Mouse (Mus musculus) lung, embryonic 14.5 days (tissue): ENCODE data around the gene 2310011J03Rik. TPM values are rescaled to one million over a fixed set of nuclear protein-coding genes. Genes with fewer than 3 reads are reported as not detected.

Experiments used
- ATAC-seq: fragments of 200-750 bp; cut with Nextera tagmentation; 2 replicates; pipeline ENCODE4 v1.8.0; 2017; ENCODE audit warnings: mild to moderate bottlenecking, moderate TSS enrichment, moderate library complexity; ENCODE audit not compliant: insufficient read depth
- DNase-seq: peaks from one replicate; pipeline ENCODE4 v3.0.0-alpha.2; 2015
- H3K27ac ChIP-seq: fragments of 300-500 bp; sonication (generic); 2 replicates; pipeline ENCODE4 v1.5.1; 2014; ENCODE audit warnings: low read depth, mild to moderate bottlenecking, moderate library complexity
- H3K27me3 ChIP-seq: fragments of 300-500 bp; sonication (generic); 2 replicates; pipeline ENCODE4 v1.6.1; 2014; ENCODE audit warnings: low read length, control low read depth; ENCODE audit not compliant: insufficient read depth
- H3K36me3 ChIP-seq: fragments of 300-500 bp; sonication (generic); 2 replicates; pipeline ENCODE4 v1.6.1; 2014; ENCODE audit warnings: control low read depth; ENCODE audit not compliant: insufficient read depth
- H3K4me1 ChIP-seq: fragments of 300-500 bp; sonication (generic); 2 replicates; pipeline ENCODE4 v1.6.1; 2014; ENCODE audit warnings: antibody characterized with exemption, control low read depth; ENCODE audit not compliant: insufficient read depth
- H3K4me2 ChIP-seq: fragments of 300-500 bp; sonication (generic); 2 replicates; pipeline ENCODE4 v1.6.1; 2014; ENCODE audit warnings: mild to moderate bottlenecking
- H3K4me3 ChIP-seq: fragments of 300-500 bp; sonication (generic); 2 replicates; pipeline ENCODE4 v1.5.1; 2014; ENCODE audit warnings: low read depth, low read length
- H3K9ac ChIP-seq: fragments of 300-500 bp; sonication (generic); 2 replicates; pipeline ENCODE4 v1.6.1; 2014
- H3K9me3 ChIP-seq: fragments of 300-500 bp; sonication (generic); 2 replicates; pipeline ENCODE4 v1.6.1; 2016; ENCODE audit warnings: low read depth, low read length, control low read depth
- CTCF ChIP-seq: IDR thresholded peaks from 2 replicates; pipeline ENCODE4 v1.5.1; 2016; ENCODE audit warnings: antibody characterized with exemption, low read depth
- WGBS: fragments of 180-500 bp; shearing (Covaris S2); extraction: QIAGEN DNeasy Blood & Tissue Kit; methylation state at CpG from one replicate; pipeline ENCODE4 v1.1.7; 2014; 5-methylcytosine and 5-hydroxymethylcytosine counted together
- polyA plus RNA-seq: library from polyadenylated mRNA; unstranded; fragments of >200 nt; fragmentation: Nextera tagmentation; extraction: Ambion mirVana; gene quantifications from 2 replicates; pipeline ENCODE4 v1.2.1, GENCODE M21; 2014

2310011J03Rik gene
- polyA plus RNA-seq, result 41.7 and 41.8 TPM in 2 replicates

DNA sequence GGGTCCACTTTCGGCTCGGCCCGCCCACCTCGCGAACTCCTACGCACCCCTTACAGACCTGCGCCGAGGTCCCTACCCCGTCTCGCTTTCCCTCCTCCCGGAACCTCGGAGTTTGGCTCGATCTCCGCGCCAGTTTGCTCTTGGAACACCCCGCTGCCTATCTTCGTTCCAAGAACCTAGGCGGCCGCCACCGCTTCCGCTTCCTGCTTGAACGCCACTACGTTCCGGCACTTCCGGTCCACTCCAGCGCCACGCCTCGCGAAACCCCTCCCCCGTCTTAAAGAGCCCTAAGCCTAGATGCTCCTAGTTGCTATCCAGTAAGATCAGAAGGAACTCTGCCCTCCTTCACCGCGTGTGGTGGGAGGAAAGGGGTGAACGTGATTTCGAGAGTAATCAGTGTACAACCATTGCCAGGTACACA is at the start of gene 2310011J03Rik:
TSS of gene 2310011J03Rik (minus strand) at position 198 of the 421 bp plus-strand sequence.
- H3K4me2 ChIP-seq, result peak within 1 kb of the TSS; percentile 79
- peak; percentile 50 for ATAC-seq

DNA sequence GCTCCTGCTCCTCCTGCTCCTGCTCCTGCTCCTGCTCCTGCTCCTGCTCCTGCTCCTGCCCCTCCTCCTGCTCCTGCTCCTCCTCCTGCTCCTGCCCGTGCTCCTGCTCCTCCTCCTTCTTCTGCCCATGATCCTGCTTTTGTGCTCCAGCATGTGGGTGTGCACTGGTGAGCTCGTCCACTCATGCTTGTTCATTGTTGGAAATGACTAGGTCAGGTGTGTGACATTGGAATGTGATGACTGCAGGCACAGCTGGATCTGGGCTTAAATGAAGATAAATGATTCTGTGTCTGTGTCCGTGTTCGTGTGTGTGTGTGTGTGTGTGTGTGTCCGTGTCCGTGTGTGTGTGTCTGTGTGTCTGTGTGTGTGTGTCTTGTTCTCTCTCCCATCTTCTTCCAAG is 48.1 kb upstream of the 2310011J03Rik start:
- no peak overlapping the region for H3K27ac ChIP-seq
- no peak for TF ChIP-seq CTCF
- H3K9me3 ChIP-seq, result no peaks in the 10 kb centered on the region
- no peak overlapping the region for H3K4me2 ChIP-seq
- no peak overlapping the region for H3K9ac ChIP-seq
- WGBS, result 89% methylated on average over 6 of the region's 6 CpGs
- no peak overlapping the region for H3K4me3 ChIP-seq
- no peak for DNase-seq
- no peak for ATAC-seq
- no peaks in the 10 kb centered on the region for H3K36me3 ChIP-seq
- 0 out of 2 replicates have a peak, but pooled peaks cover 8% of the 10 kb centered on the region for H3K27me3 ChIP-seq
- H3K4me1 ChIP-seq, result no peaks in the 10 kb centered on the region

More for the DNA sequence above, at the start of gene 2310011J03Rik:
- WGBS, result under 1% methylated on average over 34 of the region's 34 CpGs
- H3K9ac ChIP-seq, result peak within 1 kb of the TSS; percentile 79
- 0 out of 2 replicates have a peak, but pooled peaks cover 3% of the 10 kb centered on the region for H3K4me1 ChIP-seq
- peak; percentile 97 for DNase-seq
- peaks cover 20% of the 10 kb centered on the region for H3K27me3 ChIP-seq
- peak within 1 kb of the TSS; percentile 74 for H3K27ac ChIP-seq
- H3K36me3 ChIP-seq, result peaks cover 18% of the 10 kb centered on the region; the same call in 1 of the 2 replicates
- no peaks in the 10 kb centered on the region for H3K9me3 ChIP-seq
- peak within 1 kb of the TSS; percentile 83 for H3K4me3 ChIP-seq
- no peak for TF ChIP-seq CTCF

DNA sequence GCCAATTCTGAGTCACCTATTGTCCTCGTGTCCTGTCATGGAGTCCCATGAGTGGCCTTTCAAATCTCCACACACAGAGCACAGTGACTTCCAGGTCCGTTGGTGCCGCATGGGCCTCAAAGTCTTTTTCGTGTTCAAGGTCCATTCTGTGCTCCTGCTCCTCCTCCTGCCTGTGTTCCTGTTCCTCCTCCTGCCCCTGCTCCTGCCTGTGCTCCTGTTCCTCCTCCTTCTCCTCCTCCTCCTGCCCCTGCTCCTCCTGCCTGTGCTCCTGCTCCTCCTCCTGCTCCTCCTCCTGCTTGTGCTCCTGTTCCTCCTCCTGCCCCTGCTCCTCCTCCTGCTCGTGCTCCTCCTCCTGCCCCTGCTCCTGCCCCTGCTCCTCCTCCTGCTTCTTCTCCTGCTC is 47.6 kb upstream of the 2310011J03Rik start:
- no peaks in the 10 kb centered on the region for H3K4me1 ChIP-seq
- no peak overlapping the region for H3K9ac ChIP-seq
- H3K4me3 ChIP-seq, result no peak overlapping the region
- H3K36me3 ChIP-seq, result no peaks in the 10 kb centered on the region
- no peak for TF ChIP-seq CTCF
- H3K27ac ChIP-seq, result no peak overlapping the region
- H3K27me3 ChIP-seq, result 0 out of 2 replicates have a peak, but pooled peaks cover 8% of the 10 kb centered on the region
- no peaks in the 10 kb centered on the region for H3K9me3 ChIP-seq
- ATAC-seq, result no peak
- DNase-seq, result no peak
- no peak overlapping the region for H3K4me2 ChIP-seq
- WGBS, result 58% methylated on average over 5 of the region's 5 CpGs

DNA sequence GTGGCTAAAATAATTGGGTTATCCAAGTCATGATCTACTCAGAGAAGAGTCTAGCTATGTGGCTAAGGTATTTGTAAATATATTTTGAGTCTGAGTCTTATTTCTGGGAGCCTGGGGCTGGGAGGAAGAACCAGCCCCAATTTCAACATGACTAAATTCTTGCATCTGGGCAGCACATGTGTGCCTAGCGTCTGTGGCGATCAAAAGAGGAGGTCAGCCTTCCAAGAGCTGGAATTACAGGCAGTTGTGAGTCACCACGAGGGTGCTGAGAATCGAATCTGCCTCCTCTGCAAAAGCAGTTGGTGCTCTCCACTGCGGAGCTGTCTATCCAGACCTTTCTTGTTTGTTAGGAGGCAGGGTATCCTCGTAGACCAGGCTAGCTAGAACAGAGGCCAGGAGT is 45.4 kb upstream of the 2310011J03Rik start:
- TF ChIP-seq CTCF, result no peak
- 72% methylated on average over 6 of the region's 6 CpGs for WGBS

DNA sequence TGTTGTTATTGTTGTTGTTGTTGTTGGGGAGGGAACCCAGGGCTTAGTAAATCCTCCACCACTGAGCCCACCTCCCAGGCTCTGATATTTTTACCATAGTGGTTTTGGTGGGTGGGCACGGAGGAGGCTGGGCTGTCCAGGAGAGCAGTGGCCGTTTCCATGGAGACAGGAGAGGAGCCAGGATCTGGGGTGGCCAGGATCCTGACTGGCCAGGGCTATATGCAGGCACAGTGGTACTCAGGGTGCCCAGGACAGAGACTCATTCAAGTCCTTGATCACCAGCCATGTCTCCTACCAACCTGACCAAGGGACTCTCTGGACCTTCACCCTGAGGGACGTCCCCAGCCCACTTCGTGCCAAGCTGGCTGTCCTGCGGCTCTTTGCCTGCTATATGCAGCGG is 43.4 kb upstream of the 2310011J03Rik start:
- H3K27me3 ChIP-seq, result peaks cover 12% of the 10 kb centered on the region; the same call in 1 of the 2 replicates
- DNase-seq, result no peak
- H3K4me3 ChIP-seq, result no peak overlapping the region
- H3K36me3 ChIP-seq, result no peaks in the 10 kb centered on the region
- no peak overlapping the region for H3K9ac ChIP-seq
- ATAC-seq, result no peak
- H3K9me3 ChIP-seq, result no peaks in the 10 kb centered on the region
- no peak overlapping the region for H3K4me2 ChIP-seq
- 41% methylated on average over 6 of the region's 6 CpGs for WGBS
- H3K4me1 ChIP-seq, result no peaks in the 10 kb centered on the region
- TF ChIP-seq CTCF, result no peak
- no peak overlapping the region for H3K27ac ChIP-seq

More for the DNA sequence above, 45.4 kb upstream of the 2310011J03Rik start:
- no peaks in the 10 kb centered on the region for H3K4me1 ChIP-seq
- H3K4me2 ChIP-seq, result no peak overlapping the region
- ATAC-seq (no peak), DNase-seq (no peak)
- H3K9me3 ChIP-seq, result no peaks in the 10 kb centered on the region
- no peaks in the 10 kb centered on the region for H3K36me3 ChIP-seq
- 0 out of 2 replicates have a peak, but pooled peaks cover 8% of the 10 kb centered on the region for H3K27me3 ChIP-seq
- H3K4me3 ChIP-seq, result no peak overlapping the region
- H3K27ac ChIP-seq, result no peak overlapping the region
- no peak overlapping the region for H3K9ac ChIP-seq

DNA sequence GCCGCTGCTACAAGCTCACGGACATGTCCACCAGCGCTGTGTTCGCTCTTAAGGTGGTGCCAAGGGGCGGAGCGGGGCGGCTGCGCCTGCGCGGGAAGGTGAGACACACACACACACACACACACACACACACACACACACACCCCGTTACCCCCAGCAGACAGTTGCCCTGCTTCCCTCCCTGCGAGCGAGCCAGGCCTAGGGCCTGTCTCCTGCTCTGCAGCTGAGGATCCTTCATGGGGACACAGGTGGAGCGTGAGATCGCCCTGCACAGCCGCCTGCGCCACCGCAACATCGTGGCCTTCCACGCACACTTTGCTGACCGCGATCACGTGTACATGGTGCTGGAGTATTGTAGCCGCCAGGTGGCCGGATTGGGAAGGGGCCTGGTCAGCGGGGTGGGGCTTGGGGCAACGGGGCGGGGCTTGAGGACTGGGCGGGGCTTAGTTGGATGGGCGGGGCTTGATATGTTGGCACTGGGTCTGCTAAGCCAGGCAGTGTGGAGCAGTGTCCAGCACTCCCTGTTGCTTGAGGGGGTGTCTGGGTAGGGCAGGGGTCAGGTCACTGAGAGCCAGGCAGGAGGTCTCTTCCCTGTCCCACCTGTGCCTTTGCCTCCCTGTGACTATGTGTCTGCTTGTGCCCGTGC is 37.8 kb upstream of the 2310011J03Rik start:
- Histone ChIP-seq H3K4me3 (peak overlapping the region; percentile 19), H3K27ac (no peak overlapping the region), H3K27me3 (peaks cover 52% of the 10 kb centered on the region), H3K4me1 (peaks cover 5% of the 10 kb centered on the region; the same call in 1 of the 2 replicates), H3K9ac (peak overlapping the region; percentile 9; the same call in 1 of the 2 replicates), H3K4me2 (peak overlapping the region; percentile 45), H3K36me3 (no peaks in the 10 kb centered on the region), H3K9me3 (no peaks in the 10 kb centered on the region)
- DNase-seq, result no peak
- TF ChIP-seq CTCF, result peak; percentile 33
- 8% methylated on average over 29 of the region's 31 CpGs for WGBS
- peak; percentile 47; the same call in 1 of the 2 replicates for ATAC-seq

DNA sequence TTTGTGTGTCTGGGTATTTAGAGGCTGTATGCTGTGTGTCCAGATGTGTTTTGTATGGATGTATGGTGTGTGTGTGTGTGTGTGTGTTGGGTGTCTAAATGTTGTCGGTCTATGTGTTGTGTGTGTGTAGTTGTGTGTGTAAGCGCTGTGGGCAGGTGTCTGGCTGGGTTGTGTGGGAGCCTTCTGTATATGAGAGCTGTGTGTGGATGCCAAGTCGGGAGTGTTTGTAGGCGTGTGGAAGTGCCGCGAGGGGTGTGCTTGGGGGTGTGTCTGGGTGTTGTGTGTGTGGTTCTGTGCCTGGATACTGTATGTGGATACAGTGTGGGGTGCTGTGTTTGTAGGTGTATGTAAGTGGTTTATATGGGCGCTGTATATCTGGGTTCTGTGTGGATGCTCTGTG is 37.0 kb upstream of the 2310011J03Rik start:
- Histone ChIP-seq H3K9me3 (no peaks in the 10 kb centered on the region), H3K9ac (no peak overlapping the region), H3K4me3 (peak overlapping the region; percentile 36; the same call in 1 of the 2 replicates), H3K4me1 (peaks cover 5% of the 10 kb centered on the region; the same call in 1 of the 2 replicates), H3K4me2 (peak overlapping the region; percentile 45; the same call in 1 of the 2 replicates), H3K36me3 (no peaks in the 10 kb centered on the region), H3K27ac (no peak overlapping the region), H3K27me3 (peaks cover 59% of the 10 kb centered on the region)
- DNase-seq (no peak), ATAC-seq (no peak)
- TF ChIP-seq CTCF, result no peak
- WGBS, result 33% methylated on average over 7 of the region's 7 CpGs
